Mouse (Mus musculus) E14TG2a.4 (cell line): ENCODE measurements at regions not wholly inside any gene's neighbourhood (a gene's known extent, or its start where the extent isn't known, plus 50 kb on each side); places are given as distances from the start of the nearest gene placed in this dataset.

Experiments
- CTCF ChIP-seq: conservative IDR thresholded peaks from 2 replicates; pipeline ENCODE4 v1.5.1; 2014; ENCODE audit warnings: low read length
- NANOG ChIP-seq: IDR thresholded peaks from 2 replicates; pipeline ENCODE4 v1.6.1; 2014; ENCODE audit warnings: borderline replicate concordance, low read length, mixed read lengths

DNA sequence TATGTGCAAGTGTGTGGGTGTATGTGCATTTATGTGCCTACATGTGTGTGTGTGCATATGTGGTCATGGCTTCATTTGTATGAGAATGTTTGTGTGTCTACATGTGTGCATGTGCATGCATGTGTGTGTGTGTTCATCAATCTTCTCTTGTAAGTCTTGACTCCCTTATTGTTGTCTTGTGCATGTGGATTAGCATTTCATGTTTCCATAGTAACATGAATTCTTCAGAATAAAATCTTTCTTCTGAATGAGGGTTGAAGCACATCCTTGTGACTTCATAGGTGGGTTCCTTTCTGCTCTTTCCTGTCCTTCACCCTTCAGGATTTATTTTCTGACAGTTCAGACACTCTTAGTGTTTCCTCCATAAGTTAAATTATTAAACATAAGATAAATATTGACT is 814.8 kb downstream of the Car8 start:
- TF ChIP-seq CTCF: no peak
- no peak for TF ChIP-seq NANOG
